Mouse (Mus musculus): ENCODE measurements at regions not wholly inside any gene's neighbourhood (a gene's known extent, or its start where the extent isn't known, plus 50 kb on each side); places are given as distances from the start of the nearest gene placed in this dataset.

- no peak for TF ChIP-seq CTCF (IDR thresholded peaks at IDR 0.05; ENCODE audit: low read depth)
- TF ChIP-seq EP300 (IDR thresholded peaks at IDR 0.05; ENCODE audit: low read depth), result no peak
These were observed 291.7 kb upstream of the Noct start for GRCm38 (mm10) chr3:50932397-50933089.

Measured in liver, embryonic 14.5 days (tissue).